Mouse (Mus musculus): Measurements from ENCODE around the gene Hist1h2ae. TPM values are rescaled to one million over a fixed set of nuclear protein-coding genes. Genes with fewer than 3 reads are reported as not detected.

Hist1h2ae gene
- 95.2 and 113 TPM in 2 replicates for polyA plus RNA-seq (2016; fragmentation: Nextera tagmentation; extraction: Ambion mirVana)

GRCm38 (mm10) chr13:23571022-23571503 lies at the start of gene Hist1h2ae, which contains the start of gene Hist1h2bg:
Gene Hist1h2ae, minus strand, starts transcription at chr13:23571220.
Gene Hist1h2bg, plus strand, starts transcription at chr13:23571396.
- Histone ChIP-seq H3K9me3 (no peaks in the 10 kb centered on the region), H3K9ac (replicated peaks) (peak within 1 kb of the TSS; percentile 72), H3K36me3 (no peaks in the 10 kb centered on the region), H3K4me3 (peak within 1 kb of the TSS; percentile 45), H3K27ac (replicated peaks) (peak within 1 kb of the TSS; percentile 96), H3K4me2 (replicated peaks) (peak within 1 kb of the TSS; percentile 68), H3K4me1 (peaks cover 20% of the 10 kb centered on the region), H3K27me3 (no peaks in the 10 kb centered on the region)
- ATAC-seq (ENCODE audit: low FRiP score, low read depth): peak; percentile 91
- 0% methylated on average over 18 of the region's 18 CpGs for WGBS

GRCm38 (mm10) chr13:23620056-23620732 lies 49.2 kb upstream of the Hist1h2ae start:
- peaks cover 15% of the 10 kb centered on the region for H3K4me1 ChIP-seq
- peak overlapping the region; percentile 65 for H3K4me3 ChIP-seq
- WGBS: 59% methylated on average over 12 of the region's 12 CpGs
- no peak for ATAC-seq (ENCODE audit: low FRiP score, low read depth)
- H3K36me3 ChIP-seq: no peaks in the 10 kb centered on the region
- peaks cover 2% of the 10 kb centered on the region; the same call in 1 of the 2 replicates for H3K27me3 ChIP-seq
- H3K9ac ChIP-seq (replicated peaks): peak overlapping the region; percentile 68
- peak overlapping the region; percentile 97 for H3K27ac ChIP-seq (replicated peaks)
- no peaks in the 10 kb centered on the region for H3K9me3 ChIP-seq
- peak overlapping the region; percentile 93 for H3K4me2 ChIP-seq (replicated peaks)

GRCm38 (mm10) chr13:23611638-23612037 lies 40.6 kb upstream of the Hist1h2ae start:
- Histone ChIP-seq H3K27ac (replicated peaks) (no peak overlapping the region), H3K9ac (replicated peaks) (no peak overlapping the region), H3K9me3 (no peaks in the 10 kb centered on the region), H3K36me3 (no peaks in the 10 kb centered on the region), H3K27me3 (no peaks in the 10 kb centered on the region), H3K4me3 (no peak overlapping the region), H3K4me1 (no peaks in the 10 kb centered on the region), H3K4me2 (replicated peaks) (no peak overlapping the region)
- ATAC-seq (ENCODE audit: low FRiP score, low read depth): no peak
- WGBS: 83% methylated on average over 3 of the region's 3 CpGs

- Histone ChIP-seq H3K4me1 (no peaks in the 10 kb centered on the region), H3K36me3 (no peaks in the 10 kb centered on the region), H3K27me3 (no peaks in the 10 kb centered on the region), H3K4me2 (replicated peaks) (no peak overlapping the region), H3K27ac (replicated peaks) (no peak overlapping the region), H3K4me3 (no peak overlapping the region), H3K9me3 (no peaks in the 10 kb centered on the region), H3K9ac (replicated peaks) (no peak overlapping the region)
- 59% methylated on average over 2 of the region's 2 CpGs for WGBS
- ATAC-seq (ENCODE audit: low FRiP score, low read depth): no peak
Measured at GRCm38 (mm10) chr13:23610393-23610792, 39.4 kb upstream of the Hist1h2ae start.

- no peaks in the 10 kb centered on the region for H3K4me1 ChIP-seq
- H3K27me3 ChIP-seq: no peaks in the 10 kb centered on the region
- H3K36me3 ChIP-seq: no peaks in the 10 kb centered on the region
- H3K4me2 ChIP-seq (replicated peaks): no peak overlapping the region
- H3K27ac ChIP-seq (replicated peaks): no peak overlapping the region
- H3K9ac ChIP-seq (replicated peaks): no peak overlapping the region
- no peak for ATAC-seq (ENCODE audit: low FRiP score, low read depth)
- no peak overlapping the region for H3K4me3 ChIP-seq
- no peaks in the 10 kb centered on the region for H3K9me3 ChIP-seq
Measured at GRCm38 (mm10) chr13:23609844-23610243, 38.8 kb upstream of the Hist1h2ae start.

GRCm38 (mm10) chr13:23609209-23609608 lies 38.2 kb upstream of the Hist1h2ae start:
- 89% methylated on average over 4 of the region's 4 CpGs for WGBS
- Histone ChIP-seq H3K4me1 (no peaks in the 10 kb centered on the region), H3K36me3 (no peaks in the 10 kb centered on the region), H3K27me3 (no peaks in the 10 kb centered on the region), H3K9ac (replicated peaks) (no peak overlapping the region), H3K27ac (replicated peaks) (no peak overlapping the region), H3K4me3 (no peak overlapping the region), H3K9me3 (no peaks in the 10 kb centered on the region), H3K4me2 (replicated peaks) (no peak overlapping the region)
- no peak for ATAC-seq (ENCODE audit: low FRiP score, low read depth)

- H3K4me1 ChIP-seq: no peaks in the 10 kb centered on the region
- no peak overlapping the region for H3K4me3 ChIP-seq
- no peak overlapping the region for H3K9ac ChIP-seq (replicated peaks)
- no peaks in the 10 kb centered on the region for H3K27me3 ChIP-seq
- no peaks in the 10 kb centered on the region for H3K9me3 ChIP-seq
- no peaks in the 10 kb centered on the region for H3K36me3 ChIP-seq
- 91% methylated on average over 3 of the region's 3 CpGs for WGBS
- H3K4me2 ChIP-seq (replicated peaks): no peak overlapping the region
- no peak overlapping the region for H3K27ac ChIP-seq (replicated peaks)
- ATAC-seq (ENCODE audit: low FRiP score, low read depth): no peak
Measured at GRCm38 (mm10) chr13:23605052-23605451, 34.0 kb upstream of the Hist1h2ae start.

GRCm38 (mm10) chr13:23604452-23604851 lies 33.4 kb upstream of the Hist1h2ae start:
- Histone ChIP-seq H3K27ac (replicated peaks) (no peak overlapping the region), H3K4me3 (no peak overlapping the region), H3K4me1 (no peaks in the 10 kb centered on the region), H3K36me3 (no peaks in the 10 kb centered on the region), H3K4me2 (replicated peaks) (no peak overlapping the region), H3K9me3 (no peaks in the 10 kb centered on the region), H3K9ac (replicated peaks) (no peak overlapping the region), H3K27me3 (no peaks in the 10 kb centered on the region)
- no peak for ATAC-seq (ENCODE audit: low FRiP score, low read depth)
- 98% methylated on average over 3 of the region's 3 CpGs for WGBS

GRCm38 (mm10) chr13:23603182-23603699 lies 32.2 kb upstream of the Hist1h2ae start:
- Histone ChIP-seq H3K4me2 (replicated peaks) (no peak overlapping the region), H3K27ac (replicated peaks) (no peak overlapping the region), H3K9me3 (no peaks in the 10 kb centered on the region), H3K27me3 (no peaks in the 10 kb centered on the region), H3K4me1 (no peaks in the 10 kb centered on the region), H3K9ac (replicated peaks) (no peak overlapping the region), H3K4me3 (no peak overlapping the region), H3K36me3 (no peaks in the 10 kb centered on the region)
- WGBS: 83% methylated on average over 7 of the region's 7 CpGs
- no peak for ATAC-seq (ENCODE audit: low FRiP score, low read depth)

- no peaks in the 10 kb centered on the region for H3K27me3 ChIP-seq
- H3K9me3 ChIP-seq: no peaks in the 10 kb centered on the region
- H3K27ac ChIP-seq (replicated peaks): no peak overlapping the region
- no peak overlapping the region for H3K4me2 ChIP-seq (replicated peaks)
- no peaks in the 10 kb centered on the region for H3K36me3 ChIP-seq
- ATAC-seq (ENCODE audit: low FRiP score, low read depth): no peak
- no peaks in the 10 kb centered on the region for H3K4me1 ChIP-seq
- H3K4me3 ChIP-seq: no peak overlapping the region
- H3K9ac ChIP-seq (replicated peaks): no peak overlapping the region; the same call in 1 of the 2 replicates
- 8% methylated on average over 9 of the region's 9 CpGs for WGBS
Measured at GRCm38 (mm10) chr13:23597957-23598356, 26.9 kb upstream of the Hist1h2ae start.

GRCm38 (mm10) chr13:23595622-23596372 lies 24.8 kb upstream of the Hist1h2ae start:
- Histone ChIP-seq H3K4me2 (replicated peaks) (no peak overlapping the region), H3K36me3 (no peaks in the 10 kb centered on the region), H3K4me3 (no peak overlapping the region), H3K27me3 (no peaks in the 10 kb centered on the region), H3K27ac (replicated peaks) (no peak overlapping the region), H3K9ac (replicated peaks) (no peak overlapping the region), H3K9me3 (no peaks in the 10 kb centered on the region), H3K4me1 (no peaks in the 10 kb centered on the region)
- 87% methylated on average over 7 of the region's 7 CpGs for whole genome bisulfite sequencing
- no peak for ATAC-seq (ENCODE audit: low FRiP score, low read depth)

- Histone ChIP-seq H3K9me3 (no peaks in the 10 kb centered on the region), H3K9ac (replicated peaks) (no peak overlapping the region), H3K4me2 (replicated peaks) (no peak overlapping the region), H3K27ac (replicated peaks) (no peak overlapping the region), H3K36me3 (no peaks in the 10 kb centered on the region), H3K4me1 (no peaks in the 10 kb centered on the region), H3K4me3 (no peak overlapping the region), H3K27me3 (no peaks in the 10 kb centered on the region)
- no peak for ATAC-seq (ENCODE audit: low FRiP score, low read depth)
- 79% methylated on average over 2 of the region's 2 CpGs for WGBS
Measured at GRCm38 (mm10) chr13:23595185-23595584, 24.2 kb upstream of the Hist1h2ae start.
